Mouse (Mus musculus): Measurements from ENCODE around the gene Lpp. TPM values are rescaled to one million over a fixed set of nuclear protein-coding genes. Genes with fewer than 3 reads are reported as not detected.

Lpp gene
- polyA plus RNA-seq, 1 experiment from 2014 or later: 11.9 TPM

- WGBS: 91% methylated on average over 6 of the region's 6 CpGs
- no peak for ATAC-seq (ENCODE audit: low FRiP score)
- no peak overlapping the region for H3K4me3 ChIP-seq
These were observed 89.3 kb downstream of the Lpp start for GRCm38 (mm10) chr16:24482648-24483047.

GRCm38 (mm10) chr16:24483527-24484101 is 90.3 kb downstream of the Lpp start:
- H3K36me3 ChIP-seq: no peaks in the 10 kb centered on the region
- H3K4me2 ChIP-seq: no peak overlapping the region
- no peak for ATAC-seq (ENCODE audit: low FRiP score)
- H3K4me1 ChIP-seq (replicated peaks): peaks cover 10% of the 10 kb centered on the region
- H3K9ac ChIP-seq: no peak overlapping the region
- H3K27me3 ChIP-seq: no peaks in the 10 kb centered on the region
- no peaks in the 10 kb centered on the region for H3K9me3 ChIP-seq
- no peak overlapping the region for H3K4me3 ChIP-seq
- H3K27ac ChIP-seq: no peak overlapping the region
- 90% methylated on average over 13 of the region's 13 CpGs for WGBS

More at GRCm38 (mm10) chr16:24482648-24483047, 89.3 kb downstream of the Lpp start:
- Histone ChIP-seq H3K27ac (no peak overlapping the region), H3K4me1 (replicated peaks) (peaks cover 2% of the 10 kb centered on the region), H3K27me3 (no peaks in the 10 kb centered on the region), H3K9me3 (no peaks in the 10 kb centered on the region), H3K36me3 (no peaks in the 10 kb centered on the region), H3K4me2 (no peak overlapping the region), H3K9ac (no peak overlapping the region)

- no peaks in the 10 kb centered on the region for H3K36me3 ChIP-seq
- 53% methylated on average over 6 of the region's 6 CpGs for WGBS
- no peaks in the 10 kb centered on the region for H3K9me3 ChIP-seq
- no peak overlapping the region for H3K9ac ChIP-seq
- ATAC-seq (ENCODE audit: low FRiP score): no peak
- H3K27ac ChIP-seq: no peak overlapping the region; the same call in 1 of the 2 replicates
- no peaks in the 10 kb centered on the region for H3K27me3 ChIP-seq
- no peak overlapping the region for H3K4me2 ChIP-seq
- H3K4me3 ChIP-seq: no peak overlapping the region
- H3K4me1 ChIP-seq (replicated peaks): peaks cover 33% of the 10 kb centered on the region
These were observed 94.5 kb downstream of the Lpp start for GRCm38 (mm10) chr16:24487782-24488241.

GRCm38 (mm10) chr16:24489516-24490285 is 96.4 kb downstream of the Lpp start:
- 89% methylated on average over 8 of the region's 8 CpGs for WGBS
- Histone ChIP-seq H3K27ac (no peak overlapping the region), H3K4me1 (replicated peaks) (peaks cover 40% of the 10 kb centered on the region)

GRCm38 (mm10) chr16:24490751-24491485 is 97.6 kb downstream of the Lpp start:
- peak overlapping the region; percentile 14; the same call in 1 of the 2 replicates for H3K27ac ChIP-seq
- H3K4me1 ChIP-seq (replicated peaks): peaks cover 46% of the 10 kb centered on the region
- no peaks in the 10 kb centered on the region for H3K9me3 ChIP-seq
- no peaks in the 10 kb centered on the region for H3K36me3 ChIP-seq
- no peak overlapping the region for H3K4me2 ChIP-seq
- WGBS: 38% methylated on average over 18 of the region's 18 CpGs
- no peak overlapping the region for H3K4me3 ChIP-seq
- peak overlapping the region; percentile 31; the same call in 1 of the 2 replicates for H3K9ac ChIP-seq
- no peaks in the 10 kb centered on the region for H3K27me3 ChIP-seq
- ATAC-seq (ENCODE audit: low FRiP score): peak; percentile 63

More at GRCm38 (mm10) chr16:24489516-24490285, 96.4 kb downstream of the Lpp start:
- Histone ChIP-seq H3K9me3 (no peaks in the 10 kb centered on the region), H3K36me3 (no peaks in the 10 kb centered on the region), H3K9ac (no peak overlapping the region), H3K27me3 (no peaks in the 10 kb centered on the region), H3K4me2 (no peak overlapping the region), H3K4me3 (no peak overlapping the region)
- ATAC-seq (ENCODE audit: low FRiP score): no peak

- no peaks in the 10 kb centered on the region for H3K27me3 ChIP-seq
- WGBS: 78% methylated on average over 2 of the region's 2 CpGs
- no peak overlapping the region for H3K9ac ChIP-seq
- no peak overlapping the region for H3K27ac ChIP-seq
- ATAC-seq (ENCODE audit: low FRiP score): no peak
- H3K4me2 ChIP-seq: no peak overlapping the region
- no peak overlapping the region for H3K4me3 ChIP-seq
- H3K4me1 ChIP-seq (replicated peaks): peaks cover 46% of the 10 kb centered on the region
- no peaks in the 10 kb centered on the region for H3K36me3 ChIP-seq
- H3K9me3 ChIP-seq: no peaks in the 10 kb centered on the region
These were observed 98.1 kb downstream of the Lpp start for GRCm38 (mm10) chr16:24491486-24491758.

- Histone ChIP-seq H3K4me2 (no peak overlapping the region), H3K27me3 (no peaks in the 10 kb centered on the region), H3K27ac (no peak overlapping the region), H3K4me3 (no peak overlapping the region), H3K4me1 (replicated peaks) (peaks cover 46% of the 10 kb centered on the region), H3K9me3 (no peaks in the 10 kb centered on the region), H3K9ac (no peak overlapping the region), H3K36me3 (no peaks in the 10 kb centered on the region)
- 71% methylated on average over 4 of the region's 4 CpGs for WGBS
- ATAC-seq (ENCODE audit: low FRiP score): no peak
These were observed 99.1 kb downstream of the Lpp start for GRCm38 (mm10) chr16:24492194-24492940.

- ATAC-seq (ENCODE audit: low FRiP score): no peak
- H3K4me1 ChIP-seq (replicated peaks): peaks cover 36% of the 10 kb centered on the region
- H3K9ac ChIP-seq: no peak overlapping the region
- no peaks in the 10 kb centered on the region for H3K27me3 ChIP-seq
- 63% methylated on average over 6 of the region's 6 CpGs for WGBS
- H3K4me3 ChIP-seq: no peak overlapping the region
- H3K27ac ChIP-seq: no peak overlapping the region
- no peaks in the 10 kb centered on the region for H3K36me3 ChIP-seq
- H3K4me2 ChIP-seq: no peak overlapping the region
- H3K9me3 ChIP-seq: no peaks in the 10 kb centered on the region
These were observed 101.2 kb downstream of the Lpp start for GRCm38 (mm10) chr16:24494531-24494930.

GRCm38 (mm10) chr16:24495461-24495860 is 102.2 kb downstream of the Lpp start:
- Histone ChIP-seq H3K27ac (no peak overlapping the region), H3K27me3 (no peaks in the 10 kb centered on the region), H3K9me3 (no peaks in the 10 kb centered on the region), H3K4me3 (no peak overlapping the region), H3K4me1 (replicated peaks) (peaks cover 29% of the 10 kb centered on the region), H3K9ac (no peak overlapping the region), H3K36me3 (no peaks in the 10 kb centered on the region), H3K4me2 (no peak overlapping the region)
- WGBS: 71% methylated on average over 4 of the region's 4 CpGs
- ATAC-seq (ENCODE audit: low FRiP score): no peak

- Histone ChIP-seq H3K4me1 (replicated peaks) (peaks cover 28% of the 10 kb centered on the region), H3K27ac (no peak overlapping the region), H3K27me3 (no peaks in the 10 kb centered on the region), H3K36me3 (no peaks in the 10 kb centered on the region), H3K4me3 (no peak overlapping the region), H3K4me2 (no peak overlapping the region), H3K9ac (no peak overlapping the region), H3K9me3 (no peaks in the 10 kb centered on the region)
- WGBS: 81% methylated on average over 7 of the region's 7 CpGs
- ATAC-seq (ENCODE audit: low FRiP score): no peak
These were observed 103.3 kb downstream of the Lpp start for GRCm38 (mm10) chr16:24496635-24497034.

- ATAC-seq (ENCODE audit: low FRiP score): no peak
- no peaks in the 10 kb centered on the region for H3K36me3 ChIP-seq
- peaks cover 28% of the 10 kb centered on the region for H3K4me1 ChIP-seq (replicated peaks)
These were observed 104.1 kb downstream of the Lpp start for GRCm38 (mm10) chr16:24497413-24497812.

GRCm38 (mm10) chr16:24498103-24498659 is 104.9 kb downstream of the Lpp start:
- H3K27me3 ChIP-seq: no peaks in the 10 kb centered on the region
- no peak overlapping the region for H3K9ac ChIP-seq
- no peak overlapping the region for H3K4me2 ChIP-seq
- 88% methylated on average over 5 of the region's 5 CpGs for WGBS
- no peaks in the 10 kb centered on the region for H3K9me3 ChIP-seq
- no peak overlapping the region for H3K4me3 ChIP-seq
- no peak for ATAC-seq (ENCODE audit: low FRiP score)
- no peaks in the 10 kb centered on the region for H3K36me3 ChIP-seq
- H3K4me1 ChIP-seq (replicated peaks): peaks cover 23% of the 10 kb centered on the region
- H3K27ac ChIP-seq: no peak overlapping the region

More at GRCm38 (mm10) chr16:24497413-24497812, 104.1 kb downstream of the Lpp start:
- Histone ChIP-seq H3K4me3 (no peak overlapping the region), H3K9ac (no peak overlapping the region), H3K9me3 (no peaks in the 10 kb centered on the region), H3K27me3 (no peaks in the 10 kb centered on the region), H3K27ac (no peak overlapping the region), H3K4me2 (no peak overlapping the region)
- 93% methylated on average over 2 of the region's 2 CpGs for WGBS
